Mouse (Mus musculus) forebrain, embryonic 14.5 days (tissue): ENCODE data around the gene Adamts3. TPM values are rescaled to one million over a fixed set of nuclear protein-coding genes. Genes with fewer than 3 reads are reported as not detected.
A peak's percentile ranks its signal among the peaks of the same experiment; 100 is the strongest.

Source experiments
- ATAC-seq: fragments of 200-750 bp; cut with Nextera tagmentation; 2 replicates; pipeline ENCODE4 v1.8.0; 2017; ENCODE audit warnings: mild to moderate bottlenecking, moderate library complexity
- DNase-seq: peaks from one replicate; pipeline ENCODE4 v3.0.0-alpha.2; 2015; ENCODE audit warnings: low spot score
- H3K27ac ChIP-seq: fragments of 300-500 bp; sonication (generic); 2 replicates; pipeline ENCODE4 v1.5.1; 2014; ENCODE audit warnings: low read depth, mild to moderate bottlenecking, control low read depth, low read length, moderate library complexity
- H3K27me3 ChIP-seq: fragments of 300-500 bp; sonication (generic); replicated peaks from 2 replicates; pipeline ENCODE4 v1.6.1; 2014; ENCODE audit warnings: low read length, control low read depth, mixed read lengths; ENCODE audit not compliant: control insufficient read depth, insufficient read depth
- H3K36me3 ChIP-seq: fragments of 300-500 bp; sonication (generic); 2 replicates; pipeline ENCODE4 v1.6.1; 2014; ENCODE audit warnings: low read length, control low read depth; ENCODE audit not compliant: control insufficient read depth, insufficient read depth
- H3K4me1 ChIP-seq: fragments of 300-500 bp; sonication (generic); 2 replicates; pipeline ENCODE4 v1.6.1; 2014; ENCODE audit warnings: antibody characterized with exemption, low read length, control low read depth; ENCODE audit not compliant: control insufficient read depth, insufficient read depth
- H3K4me2 ChIP-seq: fragments of 300-500 bp; sonication (generic); 2 replicates; pipeline ENCODE4 v1.6.1; 2014; ENCODE audit warnings: mild to moderate bottlenecking, control low read depth, low read length
- H3K4me3 ChIP-seq: fragments of 300-500 bp; sonication (generic); 2 replicates; pipeline ENCODE4 v1.5.1; 2014; ENCODE audit warnings: low read depth, low read length, control low read depth
- H3K9ac ChIP-seq: fragments of 300-500 bp; sonication (generic); 2 replicates; pipeline ENCODE4 v1.6.1; 2014; ENCODE audit warnings: mild to moderate bottlenecking, low read length, control low read depth, moderate library complexity
- H3K9me3 ChIP-seq: fragments of 300-500 bp; sonication (generic); replicated peaks from 2 replicates; pipeline ENCODE4 v1.6.1; 2016; ENCODE audit warnings: low read length, control low read depth, mixed read lengths; ENCODE audit not compliant: control insufficient read depth
- WGBS: fragments of 180-500 bp; shearing (Covaris S2); extraction: QIAGEN DNeasy Blood & Tissue Kit; methylation state at CpG from one replicate; pipeline ENCODE4 v1.1.7; 2014; 5-methylcytosine and 5-hydroxymethylcytosine counted together
- polyA plus RNA-seq: library from polyadenylated mRNA; unstranded; fragments of >200 nt; fragmentation: Nextera tagmentation; extraction: Ambion mirVana; gene quantifications from 2 replicates; pipeline ENCODE4 v1.2.1, GENCODE M21; 2014

Gene Adamts3
- polyA plus RNA-seq, 1 experiment from 2014 or later, result 14.6 TPM

DNA sequence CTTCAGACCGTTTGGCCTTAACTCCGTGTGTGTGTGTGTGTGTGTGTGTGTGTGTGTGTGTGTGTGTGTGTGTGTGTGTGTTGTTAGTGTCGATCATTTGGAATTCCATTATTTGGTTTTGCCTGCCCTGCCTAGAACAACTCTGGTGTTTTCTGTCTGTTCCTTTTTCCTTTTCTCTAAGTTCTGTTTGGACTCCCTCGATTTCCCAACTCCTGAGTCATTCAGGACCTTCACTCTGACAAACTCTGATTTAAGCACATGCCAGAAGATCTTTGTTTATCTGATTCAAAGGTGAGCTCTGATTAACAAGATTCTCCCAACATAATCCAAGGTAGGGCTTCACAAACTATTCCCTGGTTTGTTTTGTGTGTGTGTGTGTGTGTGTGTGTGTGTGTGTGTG lies 1.9 kb upstream of the Adamts3 start:
- H3K36me3 ChIP-seq, result no peaks in the 10 kb centered on the region
- H3K27ac ChIP-seq, result no peak overlapping the region
- H3K4me3 ChIP-seq, result no peak overlapping the region
- 58% methylated on average over 4 of the region's 4 CpGs for WGBS
- DNase-seq, result no peak
- H3K27me3 ChIP-seq, result no peaks in the 10 kb centered on the region
- H3K4me2 ChIP-seq, result no peak overlapping the region
- no peak overlapping the region for H3K9ac ChIP-seq
- ATAC-seq, result no peak
- H3K4me1 ChIP-seq, result no peaks in the 10 kb centered on the region
- no peaks in the 10 kb centered on the region for H3K9me3 ChIP-seq

DNA sequence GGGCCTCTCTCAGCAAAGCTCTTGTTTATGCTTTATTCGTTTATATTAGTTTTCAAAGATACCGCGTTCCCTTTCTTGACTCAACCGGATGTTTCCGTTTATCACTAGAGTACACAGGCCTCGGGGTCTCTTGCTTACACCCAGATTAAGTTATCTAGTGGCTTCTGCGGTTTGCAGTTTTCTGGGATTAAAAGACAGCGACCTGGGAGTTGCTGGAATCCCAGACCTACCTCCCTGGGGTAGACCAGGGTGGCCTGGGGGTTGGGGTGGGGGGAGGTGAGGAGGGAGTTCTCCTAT lies 722 bp upstream of the Adamts3 start:
- H3K4me2 ChIP-seq, result peak overlapping the region; percentile 99
- H3K27me3 ChIP-seq, result no peaks in the 10 kb centered on the region
- H3K9me3 ChIP-seq, result no peaks in the 10 kb centered on the region
- H3K4me1 ChIP-seq, result peaks cover 6% of the 10 kb centered on the region; the same call in 1 of the 2 replicates
- H3K27ac ChIP-seq, result no peak overlapping the region
- WGBS, result 5% methylated on average over 8 of the region's 8 CpGs
- ATAC-seq, result no peak
- no peaks in the 10 kb centered on the region for H3K36me3 ChIP-seq
- peak; percentile 37 for DNase-seq
- H3K4me3 ChIP-seq, result peak overlapping the region; percentile 70
- H3K9ac ChIP-seq, result peak overlapping the region; percentile 83; the same call in 1 of the 2 replicates

DNA sequence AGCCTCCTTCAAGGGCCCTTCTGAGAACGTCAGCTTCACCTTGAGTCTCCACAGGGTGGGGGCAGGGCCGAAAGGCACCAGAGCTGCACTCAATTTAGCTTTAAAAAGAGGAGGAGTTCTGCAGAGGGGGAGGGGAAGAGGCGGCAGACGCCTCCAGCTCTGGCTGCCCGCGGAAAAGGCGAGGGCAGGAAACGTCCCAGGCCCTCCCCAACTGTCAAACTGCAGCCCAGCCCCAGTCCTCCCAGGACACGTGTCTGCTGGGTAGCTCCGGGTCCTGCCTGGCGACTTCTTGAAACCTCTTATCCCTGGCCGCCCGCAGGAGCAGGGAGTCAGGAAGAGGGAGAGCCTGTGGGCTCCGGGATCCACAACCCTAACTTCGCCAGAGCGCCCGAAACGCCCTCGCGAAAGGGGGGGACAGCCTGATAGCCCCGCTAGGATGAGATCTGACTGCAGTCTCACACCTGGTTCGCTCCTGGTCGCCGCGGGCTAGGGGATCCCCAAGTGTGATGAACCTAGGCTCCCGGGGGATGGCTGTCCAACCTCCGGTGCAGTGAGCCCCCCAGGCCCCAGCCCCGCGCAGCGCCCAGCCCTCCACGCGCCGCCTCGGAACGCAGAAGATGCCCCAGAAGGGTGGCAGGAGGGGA lies 921 bp downstream of the Adamts3 start:
- Histone ChIP-seq H3K27me3 (no peaks in the 10 kb centered on the region), H3K9ac (peak overlapping the region; percentile 83), H3K4me3 (peak overlapping the region; percentile 70), H3K27ac (peak overlapping the region; percentile 46; the same call in 1 of the 2 replicates), H3K36me3 (no peaks in the 10 kb centered on the region), H3K4me2 (peak overlapping the region; percentile 99), H3K9me3 (no peaks in the 10 kb centered on the region), H3K4me1 (peaks cover 6% of the 10 kb centered on the region; the same call in 1 of the 2 replicates)
- peak; percentile 54 for ATAC-seq
- under 1% methylated on average over 33 of the region's 35 CpGs for WGBS
- DNase-seq, result peak; percentile 59

DNA sequence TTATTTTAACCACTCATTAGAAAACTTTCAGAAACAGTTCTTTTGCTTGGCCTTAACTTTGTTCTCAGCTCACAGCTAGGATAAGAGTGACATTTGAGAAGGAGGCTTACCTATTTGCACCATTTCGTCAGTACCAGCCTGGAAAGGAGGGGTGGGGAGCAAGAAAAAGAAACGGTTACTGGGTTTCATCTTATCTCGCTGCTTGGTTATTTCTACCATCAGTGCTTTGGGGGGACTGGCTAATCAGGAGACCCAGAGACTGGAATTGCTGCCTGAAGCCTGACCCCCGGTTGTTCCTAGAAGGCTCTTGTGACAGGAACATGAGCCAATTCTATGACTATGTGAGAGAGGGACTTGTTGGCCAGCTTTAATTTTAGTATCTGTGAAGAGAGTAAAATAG lies 1.7 kb downstream of the Adamts3 start:
- no peaks in the 10 kb centered on the region for H3K36me3 ChIP-seq
- H3K9ac ChIP-seq, result no peak overlapping the region; the same call in 1 of the 2 replicates
- no peaks in the 10 kb centered on the region for H3K27me3 ChIP-seq
- H3K4me3 ChIP-seq, result peak overlapping the region; percentile 70
- H3K27ac ChIP-seq, result no peak overlapping the region
- DNase-seq, result no peak
- peaks cover 6% of the 10 kb centered on the region; the same call in 1 of the 2 replicates for H3K4me1 ChIP-seq
- H3K9me3 ChIP-seq, result no peaks in the 10 kb centered on the region
- WGBS, result 24% methylated on average over 4 of the region's 4 CpGs
- H3K4me2 ChIP-seq, result peak overlapping the region; percentile 99
- ATAC-seq, result no peak

DNA sequence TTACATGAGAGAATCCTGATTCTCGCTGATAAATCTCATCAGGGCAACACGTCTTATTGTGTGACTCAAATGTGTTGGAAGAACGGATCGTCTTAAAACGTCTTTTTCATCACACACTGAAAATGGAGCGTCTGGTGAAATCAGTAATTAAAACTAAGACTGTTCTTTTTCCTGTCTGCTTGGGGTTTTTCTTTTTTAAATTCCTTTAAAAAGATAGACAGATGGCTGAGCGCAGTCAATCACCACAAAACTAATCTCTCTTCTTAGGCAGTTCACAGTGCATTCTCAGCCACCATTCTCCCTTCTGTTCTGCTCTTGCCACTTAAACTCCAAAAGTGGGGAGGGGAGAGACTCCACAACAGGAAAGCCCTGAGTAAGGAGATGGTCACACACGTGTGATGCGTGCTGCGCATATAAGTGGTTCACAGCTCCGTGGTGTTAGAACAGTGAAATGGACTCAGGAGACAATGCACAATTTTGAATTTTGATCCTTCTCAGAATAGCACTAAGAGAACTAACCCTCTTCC lies 4.2 kb downstream of the Adamts3 start:
- Histone ChIP-seq H3K27ac (peak overlapping the region; percentile 65), H3K4me2 (peak overlapping the region; percentile 24), H3K27me3 (no peaks in the 10 kb centered on the region), H3K9me3 (no peaks in the 10 kb centered on the region), H3K36me3 (no peaks in the 10 kb centered on the region), H3K9ac (peak overlapping the region; percentile 17; the same call in 1 of the 2 replicates), H3K4me1 (peaks cover 6% of the 10 kb centered on the region; the same call in 1 of the 2 replicates), H3K4me3 (no peak overlapping the region)
- ATAC-seq (no peak; the same call in 1 of the 2 replicates), DNase-seq (peak; percentile 65)
- 35% methylated on average over 11 of the region's 11 CpGs for WGBS

DNA sequence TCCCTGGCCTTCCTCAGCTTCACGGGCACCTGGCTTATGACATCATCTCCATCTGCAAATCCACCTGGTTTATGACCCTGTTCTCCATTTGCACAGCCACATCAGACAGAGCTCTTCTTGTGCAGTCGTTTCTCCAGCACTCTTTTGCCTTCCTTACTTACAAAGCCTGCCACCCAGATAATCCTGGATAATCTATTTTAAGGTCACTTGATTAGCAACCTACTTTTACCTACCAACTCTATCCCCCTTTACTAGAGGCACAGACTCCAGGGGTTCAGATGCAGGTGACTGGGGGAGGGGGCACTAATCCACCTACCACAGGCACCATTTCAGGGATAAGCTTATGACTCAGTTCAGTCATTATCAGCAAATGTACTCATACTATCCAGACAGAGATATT lies 10.5 kb downstream of the Adamts3 start:
- Histone ChIP-seq H3K36me3 (no peaks in the 10 kb centered on the region), H3K27me3 (no peaks in the 10 kb centered on the region), H3K9me3 (no peaks in the 10 kb centered on the region), H3K4me3 (no peak overlapping the region), H3K9ac (no peak overlapping the region), H3K4me2 (no peak overlapping the region), H3K4me1 (no peaks in the 10 kb centered on the region), H3K27ac (no peak overlapping the region)
- DNase-seq (no peak), ATAC-seq (no peak)
- 40% methylated on average over 2 of the region's 2 CpGs for WGBS

DNA sequence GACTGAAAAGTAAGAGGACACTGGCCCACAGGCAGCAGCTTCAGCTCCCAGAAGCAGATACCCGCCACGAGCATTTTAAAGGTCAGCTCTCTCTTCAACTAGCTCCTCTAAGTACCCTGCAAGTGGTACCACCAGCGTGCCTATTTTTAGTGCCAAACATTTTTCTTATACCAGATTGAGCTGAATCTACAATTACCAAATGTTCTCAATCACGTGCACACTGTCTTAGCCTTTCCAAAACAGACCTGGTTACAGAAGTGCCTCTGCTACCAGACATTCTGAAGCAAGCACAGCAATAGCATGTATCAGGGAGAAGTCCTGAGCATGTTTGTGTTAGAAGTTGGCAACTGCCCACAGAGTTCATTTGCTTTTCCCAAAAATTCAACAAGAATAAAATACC lies 23.5 kb downstream of the Adamts3 start:
- Histone ChIP-seq H3K27me3 (no peaks in the 10 kb centered on the region), H3K9ac (no peak overlapping the region), H3K4me3 (no peak overlapping the region), H3K36me3 (0 out of 2 replicates have a peak, but pooled peaks cover 4% of the 10 kb centered on the region), H3K9me3 (no peaks in the 10 kb centered on the region), H3K27ac (no peak overlapping the region), H3K4me2 (no peak overlapping the region), H3K4me1 (no peaks in the 10 kb centered on the region)
- 90% methylated on average over 4 of the region's 4 CpGs for WGBS
- no peak for ATAC-seq
- DNase-seq, result no peak

DNA sequence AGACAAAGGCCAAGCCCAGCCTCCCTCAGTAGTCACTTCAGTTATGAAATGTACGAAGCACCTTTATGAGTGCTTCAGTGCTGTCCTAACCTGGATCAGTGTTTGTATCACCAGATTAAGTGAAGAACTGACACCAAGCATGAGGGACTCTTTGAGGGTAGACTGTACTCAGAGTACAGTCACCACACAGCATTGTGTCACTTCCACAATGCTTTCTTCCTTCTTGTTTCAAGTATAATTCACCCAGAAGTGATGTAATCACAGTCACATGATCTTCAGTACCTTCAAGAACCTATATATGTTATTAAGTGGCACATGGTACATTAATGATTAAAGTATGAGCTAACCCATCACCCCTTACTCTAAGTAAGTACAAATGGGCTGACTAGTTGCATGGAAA lies 24.3 kb downstream of the Adamts3 start:
- no peaks in the 10 kb centered on the region for H3K27me3 ChIP-seq
- no peak overlapping the region for H3K4me3 ChIP-seq
- H3K27ac ChIP-seq, result no peak overlapping the region
- H3K9ac ChIP-seq, result no peak overlapping the region
- 96% methylated on average over 1 of the region's 1 CpGs for WGBS
- H3K9me3 ChIP-seq, result no peaks in the 10 kb centered on the region
- no peaks in the 10 kb centered on the region for H3K4me1 ChIP-seq
- no peak for DNase-seq
- H3K36me3 ChIP-seq, result 0 out of 2 replicates have a peak, but pooled peaks cover 4% of the 10 kb centered on the region
- no peak overlapping the region for H3K4me2 ChIP-seq
- ATAC-seq, result no peak

DNA sequence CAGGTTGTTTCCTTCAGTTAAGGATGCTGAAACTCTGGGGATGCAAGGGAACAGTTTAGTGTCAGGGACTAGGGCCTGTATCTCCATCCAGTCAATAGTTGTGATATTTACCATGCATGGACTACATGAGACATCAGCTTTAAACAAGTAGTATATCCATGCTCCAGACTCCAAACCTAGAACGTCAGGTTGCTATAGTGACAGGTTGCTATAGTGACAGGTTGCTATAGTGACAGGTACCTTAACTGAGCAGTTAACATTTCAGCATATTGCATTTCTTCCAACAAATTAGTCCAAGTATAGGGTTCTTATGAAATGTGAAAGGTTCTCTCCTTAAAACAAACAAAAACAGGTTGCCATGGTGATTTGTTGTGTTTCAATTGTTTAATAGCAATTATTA lies 36.6 kb downstream of the Adamts3 start:
- H3K27me3 ChIP-seq, result no peaks in the 10 kb centered on the region
- no peak overlapping the region for H3K9ac ChIP-seq
- WGBS, result 36% methylated on average over 1 of the region's 1 CpGs
- ATAC-seq, result no peak; the same call in 1 of the 2 replicates
- DNase-seq, result peak; percentile 61
- H3K4me1 ChIP-seq, result peaks cover 2% of the 10 kb centered on the region; the same call in 1 of the 2 replicates
- H3K36me3 ChIP-seq, result no peaks in the 10 kb centered on the region
- H3K27ac ChIP-seq, result no peak overlapping the region
- H3K9me3 ChIP-seq, result no peaks in the 10 kb centered on the region
- H3K4me2 ChIP-seq, result no peak overlapping the region
- no peak overlapping the region for H3K4me3 ChIP-seq
